Mouse (Mus musculus) midbrain, embryonic 13.5 days (tissue): ENCODE measurements at regions not wholly inside any gene's neighbourhood (a gene's known extent, or its start where the extent isn't known, plus 50 kb on each side); places are given as distances from the start of the nearest gene placed in this dataset.
A peak's percentile ranks its signal among the peaks of the same experiment; 100 is the strongest.
"Not testable (repeated sequence)": the region's sequence is repeated elsewhere in the genome, so short reads cannot be mapped to it uniquely, and the experiment has no call there.

Source experiments
- ATAC-seq: fragments of 200-750 bp; cut with Nextera tagmentation; 2 replicates; pipeline ENCODE4 v1.8.0; 2017; ENCODE audit warnings: mild to moderate bottlenecking, moderate TSS enrichment, moderate library complexity
- H3K27ac ChIP-seq: fragments of 300-500 bp; sonication (generic); 2 replicates; pipeline ENCODE4 v1.5.1; 2015; ENCODE audit warnings: inconsistent platforms, mild to moderate bottlenecking, moderate library complexity
- H3K27me3 ChIP-seq: fragments of 300-500 bp; sonication (generic); 2 replicates; pipeline ENCODE4 v1.6.1; 2015; ENCODE audit warnings: mild to moderate bottlenecking, inconsistent platforms
- H3K36me3 ChIP-seq: fragments of 300-500 bp; sonication (generic); 2 replicates; pipeline ENCODE4 v1.6.1; 2015; ENCODE audit warnings: mild to moderate bottlenecking, inconsistent platforms
- H3K4me1 ChIP-seq: fragments of 300-500 bp; sonication (generic); replicated peaks from 2 replicates; pipeline ENCODE4 v1.6.1; 2015; ENCODE audit warnings: inconsistent platforms
- H3K4me2 ChIP-seq: fragments of 300-500 bp; sonication (generic); replicated peaks from 2 replicates; pipeline ENCODE4 v1.6.1; 2015; ENCODE audit warnings: moderate library complexity, mild to moderate bottlenecking, inconsistent platforms
- H3K4me3 ChIP-seq: fragments of 300-500 bp; sonication (generic); replicated peaks from 2 replicates; pipeline ENCODE4 v1.5.1; 2015; ENCODE audit warnings: mild to moderate bottlenecking, inconsistent platforms
- H3K9ac ChIP-seq: fragments of 300-500 bp; sonication (generic); replicated peaks from 2 replicates; pipeline ENCODE4 v1.6.1; 2015; ENCODE audit warnings: mild to moderate bottlenecking, inconsistent platforms
- H3K9me3 ChIP-seq: fragments of 300-500 bp; sonication (generic); 2 replicates; pipeline ENCODE4 v1.6.1; 2016; ENCODE audit warnings: mild to moderate bottlenecking, inconsistent platforms
- WGBS: fragments of 180-500 bp; shearing (Covaris S2); methylation state at CpG from one replicate; pipeline ENCODE4 v1.1.7; 2015; 5-methylcytosine and 5-hydroxymethylcytosine counted together

DNA sequence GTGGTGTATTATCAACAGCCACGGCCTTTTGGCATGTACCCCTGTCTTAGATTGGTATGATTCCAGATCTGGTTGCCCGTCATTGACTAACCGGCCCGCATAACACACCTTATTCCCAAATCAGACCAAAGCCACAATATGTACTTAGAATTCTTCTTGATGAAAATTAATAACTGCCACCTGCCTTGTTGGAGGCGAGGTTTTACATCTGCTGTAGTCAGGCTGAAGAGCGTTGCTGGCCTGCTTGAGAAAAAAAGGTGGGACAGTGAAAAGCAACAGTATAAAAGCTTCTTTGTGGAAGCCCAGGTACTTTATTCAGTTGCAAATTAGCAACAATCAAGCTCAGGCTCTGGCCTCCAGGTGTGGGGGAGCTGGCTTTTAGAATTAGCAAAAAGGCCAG lies 223.6 kb upstream of the Car8 start:
- not testable (repeated sequence) for H3K4me3 ChIP-seq, H3K4me1 ChIP-seq, H3K9me3 ChIP-seq, H3K27me3 ChIP-seq, H3K27ac ChIP-seq, H3K4me2 ChIP-seq, H3K36me3 ChIP-seq, H3K9ac ChIP-seq, ATAC-seq
- WGBS: 95% methylated on average over 6 of the region's 6 CpGs

DNA sequence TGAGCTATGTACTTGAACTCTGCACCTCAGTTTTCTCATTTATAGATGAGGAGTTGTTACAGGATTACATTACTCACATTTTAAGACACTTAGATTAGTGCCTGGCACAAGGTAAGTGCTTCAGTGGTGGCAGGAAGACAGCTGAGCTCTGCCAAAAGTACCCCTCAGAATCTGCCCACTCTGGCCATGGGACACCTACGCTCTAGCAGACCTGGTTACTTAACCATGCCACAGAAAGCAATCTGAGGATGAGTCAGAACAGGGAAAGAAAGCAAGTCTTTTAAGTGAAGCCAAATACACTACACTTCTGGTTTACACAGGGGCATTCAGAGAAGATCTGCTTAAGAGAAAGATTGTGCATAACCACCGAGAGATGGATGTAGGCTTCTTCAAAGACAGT lies 215.5 kb upstream of the Car8 start:
- no peaks in the 10 kb centered on the region for H3K9me3 ChIP-seq
- H3K27me3 ChIP-seq: no peaks in the 10 kb centered on the region
- WGBS: 87% methylated on average over 2 of the region's 2 CpGs
- no peak for ATAC-seq
- no peak overlapping the region for H3K9ac ChIP-seq
- H3K4me3 ChIP-seq: no peak overlapping the region
- no peak overlapping the region for H3K4me2 ChIP-seq
- no peaks in the 10 kb centered on the region for H3K36me3 ChIP-seq
- H3K27ac ChIP-seq: no peak overlapping the region
- H3K4me1 ChIP-seq: no peaks in the 10 kb centered on the region

DNA sequence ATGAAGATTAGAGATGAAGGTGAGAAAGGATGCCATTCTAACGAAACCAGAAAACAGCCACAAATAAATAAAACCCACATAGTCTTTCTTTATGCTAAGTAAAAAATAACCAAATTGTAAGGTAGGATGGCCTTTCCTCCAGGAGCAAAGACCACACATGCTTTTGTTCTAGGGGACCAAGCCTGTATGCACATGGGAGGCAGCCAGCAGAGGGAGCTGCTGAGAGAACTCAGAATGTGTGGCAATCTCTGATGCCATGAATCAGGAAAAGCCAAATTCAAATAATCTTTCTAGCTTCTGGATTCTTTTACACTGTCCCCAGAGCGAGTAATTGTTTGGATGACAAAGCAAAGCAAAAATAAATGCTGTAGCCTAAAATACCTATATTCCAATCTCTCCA lies 193.6 kb upstream of the Car8 start:
- no peaks in the 10 kb centered on the region for H3K27me3 ChIP-seq
- H3K9me3 ChIP-seq: no peaks in the 10 kb centered on the region; the same call in 1 of the 2 replicates
- no peak overlapping the region for H3K4me2 ChIP-seq
- no peak for ATAC-seq
- WGBS: 58% methylated on average over 2 of the region's 2 CpGs
- H3K36me3 ChIP-seq: no peaks in the 10 kb centered on the region
- H3K9ac ChIP-seq: no peak overlapping the region
- no peak overlapping the region for H3K27ac ChIP-seq
- H3K4me1 ChIP-seq: no peaks in the 10 kb centered on the region
- no peak overlapping the region for H3K4me3 ChIP-seq

DNA sequence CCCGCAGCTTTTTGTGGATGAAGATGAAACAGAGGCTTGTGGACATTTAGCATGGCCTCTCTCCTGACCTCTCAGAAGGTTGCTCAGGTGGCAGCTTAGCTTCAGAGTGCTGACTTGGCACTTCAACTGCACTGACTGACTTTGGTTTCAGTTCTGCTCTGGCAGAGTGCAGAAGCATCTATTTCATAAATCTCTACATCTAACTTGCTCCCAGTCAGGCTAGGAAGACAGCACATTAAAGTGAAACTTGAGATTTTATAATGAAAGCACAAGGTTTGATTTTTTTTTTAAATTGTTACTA lies 192.1 kb upstream of the Car8 start:
- Histone ChIP-seq H3K27me3 (no peaks in the 10 kb centered on the region), H3K9me3 (no peaks in the 10 kb centered on the region), H3K4me2 (no peak overlapping the region), H3K4me1 (no peaks in the 10 kb centered on the region), H3K4me3 (no peak overlapping the region), H3K27ac (no peak overlapping the region), H3K9ac (no peak overlapping the region), H3K36me3 (no peaks in the 10 kb centered on the region)
- WGBS: 25% methylated on average over 1 of the region's 1 CpGs
- ATAC-seq: no peak

DNA sequence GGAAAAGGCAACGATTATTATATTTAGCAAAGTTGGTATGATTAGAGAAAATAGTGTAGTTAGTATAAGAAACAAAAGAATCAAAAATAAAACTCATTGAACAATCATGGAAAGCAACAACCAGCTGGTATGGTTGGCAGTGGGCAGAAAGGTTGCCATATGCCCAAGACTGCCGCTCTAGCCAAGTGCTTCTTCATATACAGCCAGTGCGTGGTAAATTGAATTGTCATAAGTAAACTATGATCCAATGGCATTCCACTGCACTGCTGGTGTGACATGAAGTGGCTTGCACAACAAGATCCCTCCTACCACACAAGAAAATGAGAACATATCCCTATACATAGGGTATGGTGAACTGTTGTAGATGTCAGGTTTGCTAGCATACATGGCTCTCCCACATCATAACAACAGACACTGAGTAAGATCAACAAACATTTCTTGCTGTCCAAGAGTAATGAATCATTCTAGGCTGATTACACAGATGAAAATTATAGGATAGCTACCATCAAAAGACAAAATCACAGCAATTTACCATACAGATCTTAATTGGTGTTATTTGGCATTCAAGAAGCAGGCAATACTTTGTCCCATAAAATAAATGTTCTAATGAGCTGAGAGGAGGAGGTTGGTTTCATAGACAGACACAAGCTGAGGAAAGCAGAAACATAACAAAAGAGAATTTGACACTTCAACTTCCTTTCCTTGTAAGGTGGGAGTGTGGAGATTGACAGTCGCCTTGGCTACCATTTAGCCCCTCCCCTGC lies 191.6 kb upstream of the Car8 start:
- Histone ChIP-seq H3K27me3 (no peaks in the 10 kb centered on the region), H3K9ac (no peak overlapping the region), H3K27ac (no peak overlapping the region), H3K4me1 (no peaks in the 10 kb centered on the region), H3K9me3 (no peaks in the 10 kb centered on the region), H3K4me2 (no peak overlapping the region), H3K36me3 (no peaks in the 10 kb centered on the region), H3K4me3 (no peak overlapping the region)
- 81% methylated on average over 4 of the region's 4 CpGs for WGBS
- no peak for ATAC-seq

DNA sequence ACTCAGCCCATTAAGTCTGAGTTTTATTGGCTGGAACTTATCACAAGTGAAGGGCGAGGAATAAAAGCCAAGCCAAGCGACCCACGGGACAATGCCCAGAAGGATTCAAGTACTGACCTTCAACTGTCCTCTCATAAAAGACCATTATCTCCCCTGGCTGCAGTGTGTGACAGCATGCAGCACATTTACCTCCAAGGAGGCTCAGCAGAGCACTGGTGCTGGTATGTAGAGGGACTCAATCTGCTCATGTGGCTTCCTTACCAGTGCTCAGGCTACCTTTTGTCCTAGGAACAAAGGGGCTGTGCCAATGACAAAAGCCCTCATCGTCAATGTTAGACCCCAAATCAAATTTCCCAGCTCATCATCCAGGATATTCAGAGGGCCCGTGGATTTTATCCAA lies 190.9 kb upstream of the Car8 start:
- Histone ChIP-seq H3K4me3 (no peak overlapping the region), H3K36me3 (no peaks in the 10 kb centered on the region), H3K9me3 (no peaks in the 10 kb centered on the region), H3K4me1 (no peaks in the 10 kb centered on the region), H3K9ac (no peak overlapping the region), H3K4me2 (no peak overlapping the region), H3K27ac (no peak overlapping the region), H3K27me3 (no peaks in the 10 kb centered on the region)
- ATAC-seq: no peak
- WGBS: 34% methylated on average over 5 of the region's 5 CpGs

DNA sequence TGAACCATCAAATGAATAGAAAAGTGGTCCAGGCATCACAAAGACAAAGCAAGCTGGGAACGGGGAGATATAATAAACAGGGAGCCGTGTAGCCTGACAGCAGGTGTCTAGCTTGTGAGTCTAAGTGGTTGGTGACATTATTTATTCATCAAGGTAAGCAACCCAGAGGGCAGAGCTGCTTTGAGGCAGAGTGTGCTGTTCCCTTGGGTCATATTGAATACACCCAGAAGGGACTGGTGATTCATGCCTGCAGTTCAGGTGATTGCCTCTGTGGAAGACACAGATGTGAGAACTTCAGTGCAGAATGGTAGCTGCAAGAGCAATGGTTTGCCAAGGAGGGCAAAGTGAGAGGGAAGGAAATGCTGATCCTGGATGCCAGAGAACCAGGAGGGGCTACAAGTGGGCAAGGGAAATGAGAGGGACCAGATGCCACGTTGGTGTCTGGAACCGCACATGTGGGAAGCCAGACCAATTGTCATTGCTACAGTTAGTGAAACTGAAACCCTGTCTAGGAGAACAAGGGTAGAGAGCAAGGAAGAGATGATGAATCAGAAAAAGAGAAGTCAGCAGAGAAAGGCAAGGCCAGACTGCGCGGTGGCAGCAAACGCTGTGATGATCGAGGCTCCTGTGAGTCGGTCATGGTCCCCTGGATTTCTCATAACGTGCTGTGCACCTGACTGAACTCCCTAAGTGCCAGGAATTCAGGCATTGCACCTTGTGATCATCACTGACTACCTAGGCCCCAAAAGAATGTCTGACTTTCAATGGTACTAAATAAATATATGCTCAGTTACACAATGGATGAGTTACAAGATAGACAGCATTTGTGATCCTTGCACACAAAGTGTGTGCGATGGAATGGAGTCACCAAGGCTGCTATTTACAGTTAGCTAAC lies 190.0 kb upstream of the Car8 start:
- Histone ChIP-seq H3K27me3 (no peaks in the 10 kb centered on the region), H3K27ac (no peak overlapping the region), H3K9ac (no peak overlapping the region), H3K4me1 (no peaks in the 10 kb centered on the region), H3K36me3 (no peaks in the 10 kb centered on the region), H3K4me2 (no peak overlapping the region), H3K4me3 (no peak overlapping the region), H3K9me3 (no peaks in the 10 kb centered on the region)
- ATAC-seq: no peak
- 86% methylated on average over 11 of the region's 11 CpGs for WGBS

DNA sequence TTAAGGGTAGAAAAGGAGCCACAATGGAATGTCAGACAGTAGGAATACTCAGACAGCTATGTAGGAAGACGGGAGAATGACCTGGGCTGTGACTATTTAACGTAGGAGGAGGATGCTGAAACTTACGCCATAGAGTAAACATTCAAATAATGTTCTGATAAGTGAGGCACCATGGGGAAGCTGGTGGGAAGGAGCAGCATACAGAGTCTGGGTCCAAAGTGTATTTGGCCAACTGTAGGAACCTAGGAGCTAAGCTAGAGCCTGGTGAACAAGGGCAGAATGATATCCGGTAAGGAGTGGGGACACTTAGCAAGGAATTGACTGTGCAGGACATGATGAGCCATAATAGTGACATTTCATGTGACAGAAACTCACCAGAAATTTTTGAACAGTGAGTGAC lies 189.0 kb upstream of the Car8 start:
- no peak for ATAC-seq
- Histone ChIP-seq H3K4me3 (no peak overlapping the region), H3K27ac (no peak overlapping the region), H3K27me3 (no peaks in the 10 kb centered on the region), H3K9ac (no peak overlapping the region), H3K9me3 (no peaks in the 10 kb centered on the region), H3K4me1 (no peaks in the 10 kb centered on the region), H3K4me2 (no peak overlapping the region), H3K36me3 (no peaks in the 10 kb centered on the region)
- WGBS: 84% methylated on average over 4 of the region's 4 CpGs

DNA sequence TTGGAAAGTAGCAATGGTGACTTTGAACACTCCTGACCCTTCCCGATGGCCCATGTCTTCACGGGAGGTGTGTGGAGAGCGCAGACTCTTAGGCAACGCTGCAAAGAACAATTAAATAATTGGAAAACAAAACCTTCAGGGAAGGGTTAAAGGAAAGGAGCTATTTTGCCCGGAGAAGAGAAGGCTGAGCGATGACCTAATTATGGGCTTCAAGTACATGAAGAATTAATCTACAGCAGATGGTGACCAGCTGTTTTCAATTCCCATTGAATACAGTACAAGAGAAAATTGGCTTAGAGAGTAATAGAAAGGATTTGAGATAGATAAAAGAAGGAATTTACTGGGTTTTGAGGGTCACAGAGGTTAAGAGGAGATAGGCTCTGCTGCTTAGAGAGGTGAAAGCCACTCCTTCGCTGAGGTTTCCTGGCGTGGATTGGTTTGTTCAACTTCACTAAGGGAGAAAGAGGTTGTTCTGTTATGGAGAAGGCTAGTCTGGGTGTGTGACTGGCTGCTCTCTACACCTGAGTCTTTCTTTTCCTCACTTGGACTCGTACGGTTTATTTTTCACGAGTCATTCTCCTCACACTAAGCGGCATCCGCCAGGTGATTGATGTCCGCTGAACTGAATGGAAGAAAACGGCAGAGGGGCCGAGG lies 184.7 kb upstream of the Car8 start:
- ATAC-seq: peak; percentile 46; the same call in 1 of the 2 replicates
- Histone ChIP-seq H3K9me3 (no peaks in the 10 kb centered on the region), H3K4me2 (no peak overlapping the region), H3K9ac (no peak overlapping the region), H3K4me3 (no peak overlapping the region), H3K4me1 (no peaks in the 10 kb centered on the region), H3K27me3 (no peaks in the 10 kb centered on the region), H3K36me3 (no peaks in the 10 kb centered on the region), H3K27ac (no peak overlapping the region)
- 67% methylated on average over 16 of the region's 16 CpGs for WGBS

DNA sequence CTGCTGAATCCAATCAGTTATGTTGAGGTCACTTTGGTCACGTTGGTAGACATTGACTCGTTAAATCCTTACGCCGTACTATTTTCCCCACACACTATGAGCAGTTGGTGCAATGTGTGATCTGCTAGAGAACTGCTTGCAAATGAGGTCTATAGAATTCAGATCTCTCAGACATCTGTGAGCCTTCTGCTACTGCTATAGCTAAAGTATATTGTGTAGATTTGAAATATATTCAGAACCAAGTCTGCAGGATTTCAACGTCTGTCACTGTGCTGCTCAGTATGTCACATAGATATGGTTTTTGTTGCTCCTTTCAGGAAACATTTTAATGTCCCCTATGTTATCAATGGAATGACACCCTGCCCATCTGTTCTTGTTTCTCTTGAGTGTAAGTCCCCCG lies 182.4 kb upstream of the Car8 start:
- WGBS: 82% methylated on average over 6 of the region's 6 CpGs
- Histone ChIP-seq H3K27ac (no peak overlapping the region), H3K4me3 (no peak overlapping the region), H3K4me2 (no peak overlapping the region), H3K9ac (no peak overlapping the region), H3K27me3 (no peaks in the 10 kb centered on the region), H3K36me3 (no peaks in the 10 kb centered on the region), H3K9me3 (no peaks in the 10 kb centered on the region), H3K4me1 (0 out of 2 replicates have a peak, but pooled peaks cover 6% of the 10 kb centered on the region)
- ATAC-seq: no peak

DNA sequence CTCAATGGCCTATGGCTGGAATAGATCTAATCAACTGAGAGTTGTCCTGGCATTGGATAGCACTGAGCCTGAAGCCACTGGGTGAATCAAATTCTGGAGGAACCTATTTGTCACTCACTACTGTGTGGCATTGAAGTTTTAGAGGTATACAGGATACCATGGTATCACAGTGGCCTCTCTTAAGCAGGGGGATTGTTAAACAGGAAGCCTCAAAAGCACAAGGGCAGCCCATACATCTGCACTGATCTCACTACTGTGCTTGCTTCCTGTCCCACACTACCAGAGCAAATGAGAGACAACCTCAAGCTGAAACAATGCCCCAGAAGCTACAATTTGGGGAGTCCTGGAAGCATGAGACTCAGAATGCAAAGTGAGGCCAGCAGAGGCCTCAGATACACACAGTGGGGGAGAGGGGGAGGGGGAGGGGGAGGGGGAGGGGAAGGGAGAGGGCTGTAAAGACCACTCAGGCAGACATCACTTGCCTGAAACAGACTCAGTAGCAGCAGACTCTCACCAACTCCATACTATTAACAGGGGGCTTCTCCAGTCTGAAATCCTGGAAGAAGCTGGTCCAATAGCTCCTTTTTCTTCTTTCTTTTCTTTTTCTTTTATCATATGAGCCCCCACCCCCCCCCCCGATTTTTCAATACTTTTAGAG lies 179.7 kb upstream of the Car8 start:
- WGBS: 29% methylated on average over 1 of the region's 1 CpGs
- peaks cover 6% of the 10 kb centered on the region; the same call in 1 of the 2 replicates for H3K4me1 ChIP-seq
- ATAC-seq: 0 out of 2 replicates have a peak, but pooled peaks have one; percentile 6
- no peak overlapping the region for H3K27ac ChIP-seq
- H3K9me3 ChIP-seq: no peaks in the 10 kb centered on the region
- H3K27me3 ChIP-seq: no peaks in the 10 kb centered on the region
- H3K9ac ChIP-seq: no peak overlapping the region
- H3K4me3 ChIP-seq: no peak overlapping the region
- no peaks in the 10 kb centered on the region for H3K36me3 ChIP-seq
- H3K4me2 ChIP-seq: no peak overlapping the region

DNA sequence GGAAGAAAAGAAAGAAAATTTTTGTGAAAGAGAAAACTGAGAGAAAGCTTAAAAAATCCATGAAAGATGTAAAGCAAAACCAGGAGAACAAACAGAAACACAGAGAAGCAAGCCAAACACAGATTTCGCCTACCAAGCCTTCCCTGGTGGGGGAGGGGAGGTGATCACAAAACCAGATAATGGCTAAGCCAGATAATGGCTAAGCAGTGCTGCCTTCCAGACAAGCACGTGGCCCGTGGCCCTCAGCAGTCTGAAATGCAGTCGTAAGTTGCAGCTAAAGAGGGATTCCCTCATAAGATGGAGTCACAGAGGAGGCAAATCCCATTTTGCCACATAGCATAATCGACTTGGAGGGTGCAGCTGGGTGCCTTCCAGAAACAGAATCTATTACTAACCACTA lies 179.0 kb upstream of the Car8 start:
- H3K4me1 ChIP-seq: peaks cover 6% of the 10 kb centered on the region; the same call in 1 of the 2 replicates
- H3K9me3 ChIP-seq: no peaks in the 10 kb centered on the region
- H3K27me3 ChIP-seq: no peaks in the 10 kb centered on the region
- H3K36me3 ChIP-seq: no peaks in the 10 kb centered on the region
- 0 out of 2 replicates have a peak, but pooled peaks have one; percentile 17 for ATAC-seq
- no peak overlapping the region for H3K4me3 ChIP-seq
- H3K27ac ChIP-seq: no peak overlapping the region
- no peak overlapping the region for H3K9ac ChIP-seq
- H3K4me2 ChIP-seq: no peak overlapping the region
- WGBS: 33% methylated on average over 5 of the region's 5 CpGs
